Mouse (Mus musculus) intestine, embryonic 16.5 days (tissue): ENCODE results near the gene Mef2b. TPM values are rescaled to one million over a fixed set of nuclear protein-coding genes. Genes with fewer than 3 reads are reported as not detected.

Experiments
- ATAC-seq: fragments of 200-750 bp; cut with Nextera tagmentation; 2 replicates; pipeline ENCODE4 v1.8.0; 2017; ENCODE audit warnings: moderate TSS enrichment, moderate library complexity
- H3K27ac ChIP-seq: fragments of 300-500 bp; sonication (generic); 2 replicates; pipeline ENCODE4 v1.5.1; 2014; ENCODE audit warnings: mild to moderate bottlenecking, low read length
- H3K27me3 ChIP-seq: fragments of 300-500 bp; sonication (generic); replicated peaks from 2 replicates; pipeline ENCODE4 v1.6.1; 2014; ENCODE audit warnings: low read length, control low read depth, mixed read lengths; ENCODE audit not compliant: control insufficient read depth, insufficient read depth
- H3K36me3 ChIP-seq: fragments of 300-500 bp; sonication (generic); 2 replicates; pipeline ENCODE4 v1.6.1; 2014; ENCODE audit warnings: low read length, control low read depth; ENCODE audit not compliant: control insufficient read depth, insufficient read depth
- H3K4me1 ChIP-seq: fragments of 300-500 bp; sonication (generic); 2 replicates; pipeline ENCODE4 v1.6.1; 2014; ENCODE audit warnings: low read length, control low read depth, mixed read lengths; ENCODE audit not compliant: control insufficient read depth, insufficient read depth
- H3K4me2 ChIP-seq: fragments of 300-500 bp; sonication (generic); 2 replicates; pipeline ENCODE4 v1.6.1; 2014; ENCODE audit warnings: low read depth, low read length, control low read depth
- H3K4me3 ChIP-seq: fragments of 300-500 bp; sonication (generic); 2 replicates; pipeline ENCODE4 v1.5.1; 2014; ENCODE audit warnings: mild to moderate bottlenecking, low read length
- H3K9ac ChIP-seq: fragments of 300-500 bp; sonication (generic); 2 replicates; pipeline ENCODE4 v1.6.1; 2014; ENCODE audit warnings: low read depth, low read length
- H3K9me3 ChIP-seq: fragments of 300-500 bp; sonication (generic); 2 replicates; pipeline ENCODE4 v1.6.1; 2016; ENCODE audit warnings: low read length, control low read depth; ENCODE audit not compliant: control insufficient read depth
- WGBS: fragments of 180-500 bp; shearing (Covaris S2); extraction: QIAGEN DNeasy Blood & Tissue Kit; methylation state at CpG from one replicate; pipeline ENCODE4 v1.1.7; 2014; 5-methylcytosine and 5-hydroxymethylcytosine counted together
- polyA plus RNA-seq: library from polyadenylated mRNA; unstranded; fragments of >200 nt; fragmentation: Nextera tagmentation; extraction: Ambion mirVana; gene quantifications from 2 replicates; pipeline ENCODE4 v1.2.1, GENCODE M21; 2015

The Mef2b gene
- polyA plus RNA-seq, 1 experiment from 2014 or later = 0.23 TPM

GRCm38 (mm10) chr8:70152537-70153257 is 13.2 kb downstream of the Mef2b start:
- 13% methylated on average over 21 of the region's 22 CpGs for whole genome bisulfite sequencing
- no peak overlapping the region for H3K9ac ChIP-seq
- ATAC-seq = peak; percentile 97
- H3K27me3 ChIP-seq = 0 out of 2 replicates have a peak, but pooled peaks cover 5% of the 10 kb centered on the region
- H3K36me3 ChIP-seq = no peaks in the 10 kb centered on the region
- no peak overlapping the region for H3K4me3 ChIP-seq
- H3K4me1 ChIP-seq = peaks cover 6% of the 10 kb centered on the region; the same call in 1 of the 2 replicates
- H3K4me2 ChIP-seq = peak overlapping the region; percentile 36
- H3K9me3 ChIP-seq = no peaks in the 10 kb centered on the region
- H3K27ac ChIP-seq = no peak overlapping the region

GRCm38 (mm10) chr8:70157240-70157800 is 17.8 kb downstream of the Mef2b start:
- H3K4me2 ChIP-seq = no peak overlapping the region
- H3K9me3 ChIP-seq = no peaks in the 10 kb centered on the region
- H3K4me1 ChIP-seq = peaks cover 8% of the 10 kb centered on the region; the same call in 1 of the 2 replicates
- 0 out of 2 replicates have a peak, but pooled peaks cover 2% of the 10 kb centered on the region for H3K27me3 ChIP-seq
- WGBS = 90% methylated on average over 1 of the region's 1 CpGs
- no peak overlapping the region for H3K9ac ChIP-seq
- H3K4me3 ChIP-seq = no peak overlapping the region
- no peak overlapping the region for H3K27ac ChIP-seq
- H3K36me3 ChIP-seq = no peaks in the 10 kb centered on the region
- no peak for ATAC-seq

DNA sequence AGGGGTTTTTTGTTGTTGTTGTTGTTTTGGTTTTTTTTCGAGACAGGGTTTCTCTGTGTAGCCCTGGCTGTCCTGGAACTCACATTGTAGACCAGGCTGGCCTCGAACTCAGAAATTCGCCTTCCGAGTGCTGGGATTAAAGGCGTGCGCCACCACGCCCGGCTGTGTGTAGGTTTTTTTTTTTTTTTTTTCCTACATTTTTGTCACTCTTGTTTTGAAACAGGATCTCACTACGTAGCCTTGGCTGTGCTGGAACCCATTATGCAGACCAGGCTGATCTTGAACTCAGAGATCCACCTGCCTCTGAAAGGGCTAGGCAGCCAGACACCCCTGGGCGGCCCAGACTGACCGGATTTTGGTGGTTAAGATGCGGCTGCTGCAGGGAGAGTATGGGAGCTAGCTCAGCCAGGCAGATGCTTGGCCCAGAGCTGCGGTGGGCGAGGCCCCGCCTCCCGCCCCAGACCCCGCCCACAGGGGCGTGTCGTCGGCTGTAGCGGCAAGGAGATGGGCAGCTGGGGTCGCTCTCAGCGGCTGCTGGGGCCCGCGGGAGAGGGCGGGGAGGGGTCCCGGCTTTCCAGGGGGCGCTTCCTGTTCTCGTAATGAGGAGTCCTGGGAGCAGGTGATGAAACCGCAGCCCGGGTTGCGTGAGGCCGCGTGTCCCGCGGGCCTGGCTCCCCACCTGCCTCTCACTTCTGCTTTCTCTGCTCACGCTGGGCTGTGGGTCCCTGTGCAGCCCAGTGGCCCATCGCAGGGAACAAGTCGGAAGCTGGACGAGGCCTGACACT is 18.8 kb downstream of the Mef2b start:
- no peaks in the 10 kb centered on the region for H3K9me3 ChIP-seq
- no peak overlapping the region; the same call in 1 of the 2 replicates for H3K27ac ChIP-seq
- 11% methylated on average over 40 of the region's 40 CpGs for WGBS
- H3K36me3 ChIP-seq = no peaks in the 10 kb centered on the region
- 0 out of 2 replicates have a peak, but pooled peaks cover 1% of the 10 kb centered on the region for H3K27me3 ChIP-seq
- peak overlapping the region; percentile 70 for H3K9ac ChIP-seq
- H3K4me2 ChIP-seq = peak overlapping the region; percentile 91
- ATAC-seq = peak; percentile 94
- peak overlapping the region; percentile 63 for H3K4me3 ChIP-seq
- H3K4me1 ChIP-seq = peaks cover 7% of the 10 kb centered on the region; the same call in 1 of the 2 replicates

GRCm38 (mm10) chr8:70159211-70159610 is 19.7 kb downstream of the Mef2b start:
- WGBS = 80% methylated on average over 4 of the region's 4 CpGs

GRCm38 (mm10) chr8:70160015-70160414 is 20.5 kb downstream of the Mef2b start:
- 0 out of 2 replicates have a peak overlapping the region, but pooled peaks have one; percentile 10 for H3K9ac ChIP-seq
- no peak overlapping the region for H3K4me3 ChIP-seq
- H3K36me3 ChIP-seq = no peaks in the 10 kb centered on the region
- H3K9me3 ChIP-seq = no peaks in the 10 kb centered on the region
- H3K27me3 ChIP-seq = no peaks in the 10 kb centered on the region
- ATAC-seq = no peak
- no peak overlapping the region for H3K27ac ChIP-seq
- H3K4me1 ChIP-seq = peaks cover 7% of the 10 kb centered on the region; the same call in 1 of the 2 replicates
- no peak overlapping the region for H3K4me2 ChIP-seq
- 66% methylated on average over 13 of the region's 13 CpGs for WGBS

More at GRCm38 (mm10) chr8:70159211-70159610, 19.7 kb downstream of the Mef2b start:
- peaks cover 7% of the 10 kb centered on the region; the same call in 1 of the 2 replicates for H3K4me1 ChIP-seq
- H3K9me3 ChIP-seq = no peaks in the 10 kb centered on the region
- H3K4me2 ChIP-seq = no peak overlapping the region
- H3K27ac ChIP-seq = no peak overlapping the region
- no peak for ATAC-seq
- H3K36me3 ChIP-seq = no peaks in the 10 kb centered on the region
- H3K4me3 ChIP-seq = no peak overlapping the region
- H3K9ac ChIP-seq = no peak overlapping the region
- no peaks in the 10 kb centered on the region for H3K27me3 ChIP-seq

DNA sequence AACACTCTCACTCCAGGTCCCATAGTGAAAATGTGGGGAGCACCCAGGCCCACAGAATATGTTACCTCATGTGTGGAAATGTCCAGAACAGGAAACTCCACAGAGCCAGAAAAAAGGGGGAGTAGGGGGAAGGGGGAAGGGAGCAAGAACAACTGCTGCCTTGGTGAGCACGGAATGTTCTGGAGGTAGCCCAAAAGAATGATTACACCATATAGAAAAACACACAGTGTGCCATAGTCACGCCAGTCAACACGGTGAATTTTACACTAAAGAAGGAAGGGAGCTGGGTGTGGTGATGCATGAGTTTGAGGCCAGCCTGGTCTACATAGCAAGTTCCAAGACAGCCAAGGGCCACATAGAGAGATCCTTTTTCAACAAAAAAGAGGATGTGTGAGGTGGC is 23.8 kb downstream of the Mef2b start:
- 77% methylated on average over 3 of the region's 3 CpGs for WGBS
- no peak overlapping the region for H3K27ac ChIP-seq
- no peak overlapping the region for H3K9ac ChIP-seq
- no peak overlapping the region for H3K4me3 ChIP-seq
- H3K4me2 ChIP-seq = no peak overlapping the region
- no peak for ATAC-seq
- H3K4me1 ChIP-seq = peaks cover 5% of the 10 kb centered on the region; the same call in 1 of the 2 replicates
- no peaks in the 10 kb centered on the region for H3K9me3 ChIP-seq
- H3K27me3 ChIP-seq = peaks cover 3% of the 10 kb centered on the region; the same call in 1 of the 2 replicates
- H3K36me3 ChIP-seq = no peaks in the 10 kb centered on the region

- H3K27ac ChIP-seq = no peak overlapping the region
- no peaks in the 10 kb centered on the region for H3K9me3 ChIP-seq
- H3K4me2 ChIP-seq = peak overlapping the region; percentile 53
- H3K9ac ChIP-seq = peak overlapping the region; percentile 53; the same call in 1 of the 2 replicates
- no peaks in the 10 kb centered on the region for H3K36me3 ChIP-seq
- peak overlapping the region; percentile 18 for H3K4me3 ChIP-seq
- 2% methylated on average over 21 of the region's 21 CpGs for WGBS
- no peaks in the 10 kb centered on the region for H3K4me1 ChIP-seq
- H3K27me3 ChIP-seq = peaks cover 3% of the 10 kb centered on the region; the same call in 1 of the 2 replicates
- ATAC-seq = peak; percentile 75
These were observed 27.1 kb downstream of the Mef2b start for GRCm38 (mm10) chr8:70166504-70167110.

DNA sequence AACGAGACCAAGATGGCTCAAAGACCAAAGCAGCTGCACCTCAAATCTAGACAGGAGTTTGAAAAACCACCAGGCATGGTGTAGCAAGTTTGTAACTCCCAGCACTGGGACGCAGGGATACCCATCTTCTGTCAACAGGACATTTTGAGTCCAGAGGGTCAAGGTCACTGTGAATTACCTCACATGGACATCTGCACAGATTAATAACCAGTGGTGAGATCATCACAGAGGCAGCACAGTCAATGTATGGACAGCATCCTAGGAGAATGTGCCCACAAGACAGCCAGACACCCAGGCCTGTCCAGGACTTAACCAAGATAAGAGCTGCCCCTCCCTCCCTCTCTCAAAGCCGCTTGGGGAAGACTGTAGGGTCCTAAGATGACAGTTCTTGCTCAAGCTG is 30.6 kb downstream of the Mef2b start:
- no peak overlapping the region for H3K4me3 ChIP-seq

More for the DNA sequence above, 30.6 kb downstream of the Mef2b start:
- H3K4me2 ChIP-seq = no peak overlapping the region
- H3K9ac ChIP-seq = no peak overlapping the region
- peaks cover 3% of the 10 kb centered on the region; the same call in 1 of the 2 replicates for H3K27me3 ChIP-seq
- H3K9me3 ChIP-seq = no peaks in the 10 kb centered on the region
- peaks cover 16% of the 10 kb centered on the region for H3K4me1 ChIP-seq
- H3K36me3 ChIP-seq = no peaks in the 10 kb centered on the region
- 73% methylated on average over 3 of the region's 3 CpGs for WGBS
- no peak overlapping the region for H3K27ac ChIP-seq
- no peak for ATAC-seq
